ENCODE assay signal across 17 mouse cellular contexts in genomic region chr7:46002748-46003147, GRCm38 (mm10). TPM values are rescaled to one million over a fixed set of nuclear protein-coding genes. Genes with fewer than 3 reads are reported as not detected.
DNase-seq lines count a peak whose midpoint lies in the region; ATAC-seq and TF ChIP-seq lines count a peak whose summit lies in the region.
"Had no signal": no experiment of that assay in that cellular context is flagged by ENCODE, and none has a peak within 500 bp of the region (broad histone marks: within the 10 kb centered on the region; RNA-seq: fewer than 3 reads in every experiment).

No protein-coding gene starts in this region.

- H3K27ac ChIP-seq in gastrocnemius, adult 2 months: no peak overlapping the region
- H3K27ac ChIP-seq in lung, postnatal 0 days (ENCODE audit: low read length): no peak overlapping the region
- H3K27ac ChIP-seq in stomach, postnatal 0 days (replicated peaks): no peak overlapping the region
- H3K27ac ChIP-seq: embryonic facial prominence, embryonic 12.5 days; hindbrain, embryonic 13.5 days; neural tube, embryonic 15.5 days had no signal

- no peaks in the 10 kb centered on the region for H3K9me3 ChIP-seq in lung, postnatal 0 days (ENCODE audit: low read length)
- no peaks in the 10 kb centered on the region for H3K9me3 ChIP-seq in stomach, postnatal 0 days (ENCODE audit: control insufficient read depth, low read length)
- H3K9me3 ChIP-seq: embryonic facial prominence, embryonic 12.5 days; hindbrain, embryonic 13.5 days; neural tube, embryonic 15.5 days had no signal

- no peak for DNase-seq in gastrocnemius, adult 2 months
- DNase-seq in gastrocnemius, adult 8-10 months (ENCODE audit: low spot score in 2 of 2): no peak
- no peak for DNase-seq in lung, postnatal 0 days (ENCODE audit: low spot score)
- no peak for DNase-seq in lung, postnatal 10 days
- DNase-seq in R1 (ENCODE audit: low read depth, low spot score): peak; percentile 73
- DNase-seq in stomach, postnatal 0 days (ENCODE audit: low spot score): no peak
- no peak for DNase-seq in testis, postnatal 14 days (ENCODE audit: low spot score)
- DNase-seq in left cerebral cortex, adult 18-20 months (ENCODE audit: low spot score in 2 of 2): no peak
- DNase-seq: adrenal gland, postnatal 10 days; cerebellum, postnatal 10 days; heart, adult 11 months; lung, adult 18-20 months had no signal

- no peak overlapping the region for H3K4me2 ChIP-seq in lung, postnatal 0 days (replicated peaks; ENCODE audit: low read depth, low read length)
- H3K4me2 ChIP-seq in stomach, postnatal 0 days (replicated peaks; ENCODE audit: low read depth): no peak overlapping the region
- H3K4me2 ChIP-seq: embryonic facial prominence, embryonic 12.5 days; hindbrain, embryonic 13.5 days; neural tube, embryonic 15.5 days had no signal

- TF ChIP-seq EP300 in lung, postnatal 0 days (IDR thresholded peaks at IDR 0.05): no peak
- no peak for TF ChIP-seq EP300 in stomach, postnatal 0 days (optimal IDR thresholded peaks at IDR 0.05)

- H3K36me3 ChIP-seq in lung, postnatal 0 days (ENCODE audit: insufficient read depth, low read length): no peaks in the 10 kb centered on the region
- H3K36me3 ChIP-seq in stomach, postnatal 0 days (ENCODE audit: control insufficient read depth, insufficient read depth, low read length): no peaks in the 10 kb centered on the region
- H3K36me3 ChIP-seq: embryonic facial prominence, embryonic 12.5 days; hindbrain, embryonic 13.5 days; neural tube, embryonic 15.5 days had no signal

- H3K4me3 ChIP-seq in gastrocnemius, adult 2 months: no peak overlapping the region
- H3K4me3 ChIP-seq in lung, postnatal 0 days (ENCODE audit: low read depth, low read length): no peak overlapping the region
- no peak overlapping the region for H3K4me3 ChIP-seq in stomach, postnatal 0 days (ENCODE audit: low read depth, low read length)
- H3K4me3 ChIP-seq: embryonic facial prominence, embryonic 12.5 days; hindbrain, embryonic 13.5 days; megakaryocyte, embryonic 14.5 days; neural tube, embryonic 15.5 days had no signal

- no peak for ATAC-seq in lung, postnatal 0 days
- no peak for ATAC-seq in stomach, postnatal 0 days (ENCODE audit: low FRiP score, low TSS enrichment)

- intact Hi-C loops in gastrocnemius, adult 2 months (cut with DNase I): no loop called here

- peak; percentile 47 for TF ChIP-seq CTCF in gastrocnemius, adult 2 months (IDR thresholded peaks at IDR 0.05)
- TF ChIP-seq CTCF in lung, postnatal 0 days (IDR thresholded peaks at IDR 0.05): peak; percentile 33; the same call in 1 of the 2 replicates
- peak; percentile 37 for TF ChIP-seq CTCF in stomach, postnatal 0 days (IDR thresholded peaks at IDR 0.05; ENCODE audit: low read depth)

- WGBS in lung, postnatal 0 days: 58% methylated on average over 4 of the region's 4 CpGs
- WGBS in stomach, postnatal 0 days: 56% methylated on average over 4 of the region's 4 CpGs

- H3K4me1 ChIP-seq in lung, postnatal 0 days (ENCODE audit: insufficient read depth, low read depth, low read length): no peaks in the 10 kb centered on the region
- H3K4me1 ChIP-seq in stomach, postnatal 0 days (replicated peaks; ENCODE audit: control insufficient read depth, insufficient read depth): no peaks in the 10 kb centered on the region
- H3K4me1 ChIP-seq: embryonic facial prominence, embryonic 12.5 days; hindbrain, embryonic 13.5 days; neural tube, embryonic 15.5 days had no signal

- H3K9ac ChIP-seq in lung, postnatal 0 days (replicated peaks; ENCODE audit: low read depth): no peak overlapping the region
- H3K9ac ChIP-seq in stomach, postnatal 0 days (ENCODE audit: low read length): no peak overlapping the region
- H3K9ac ChIP-seq: embryonic facial prominence, embryonic 12.5 days; hindbrain, embryonic 13.5 days; neural tube, embryonic 15.5 days had no signal

- no peaks in the 10 kb centered on the region for H3K27me3 ChIP-seq in lung, postnatal 0 days (replicated peaks; ENCODE audit: insufficient read depth, low read length)
- H3K27me3 ChIP-seq in stomach, postnatal 0 days (ENCODE audit: control insufficient read depth, insufficient read depth, low read length): no peaks in the 10 kb centered on the region
- H3K27me3 ChIP-seq: embryonic facial prominence, embryonic 12.5 days; hindbrain, embryonic 13.5 days; neural tube, embryonic 15.5 days had no signal

RNA-seq across cellular contexts. Expression of gene Abcc6, which starts 27.4 kb away (rescaled TPM):
- total RNA-seq in gastrocnemius, adult 2 months (2021): under 1 TPM in 1 of 2 experiments, not detected in 1; 0.20 TPM
- total RNA-seq in gastrocnemius, adult 8-10 months (2022): under 1 TPM in 1 of 4 experiments, not detected in 3; 0.13 TPM
- polyA plus RNA-seq in lung, postnatal 0 days (2015; fragmentation: Nextera tagmentation; extraction: Ambion mirVana): 0.26 and 0.37 TPM in 2 replicates
- 0.44 and 0.87 TPM in 2 replicates for polyA plus RNA-seq in stomach, postnatal 0 days (2015; fragmentation: Nextera tagmentation; extraction: Ambion mirVana)
- 1 to 10 TPM; 1.4 to 2.5 TPM for total RNA-seq in left cerebral cortex, adult 18-20 months (2021)
- polyA plus RNA-seq: C2C12 had no signal

RNA-seq across cellular contexts. Expression of gene Nomo1, which starts 30.8 kb away (rescaled TPM):
- total RNA-seq in gastrocnemius, adult 2 months (2021): 10 to 100 TPM; 74.9 to 78.9 TPM
- total RNA-seq in gastrocnemius, adult 8-10 months (2022): 100 to 1,000 TPM in 3 of 4 experiments, 10 to 100 TPM in 1; 89.6 to 107 (median 103) TPM
- 17.8 and 18.5 TPM in 2 replicates for polyA plus RNA-seq in lung, postnatal 0 days (2015; fragmentation: Nextera tagmentation; extraction: Ambion mirVana)
- 19.3 and 20.3 TPM in 2 replicates for polyA plus RNA-seq in stomach, postnatal 0 days (2015; fragmentation: Nextera tagmentation; extraction: Ambion mirVana)
- 100 to 1,000 TPM; 105 to 106 TPM for total RNA-seq in left cerebral cortex, adult 18-20 months (2021)
